Mouse (Mus musculus) ovary, adult 18-20 months (tissue): ENCODE results near the gene Tmem252.
A peak's percentile ranks its signal among the peaks of the same experiment; 100 is the strongest.

Source experiments
- DNase-seq: peaks from one replicate; pipeline ENCODE4 v3.0.0; 2022; ENCODE audit warnings: low spot score, mixed read lengths

The Tmem252 gene

GRCm38 (mm10) chr19:24673762-24674161 lies at the start of gene Tmem252:
TSS of gene Tmem252 (plus strand) at chr19:24674008.
- no peak for DNase-seq

DNA sequence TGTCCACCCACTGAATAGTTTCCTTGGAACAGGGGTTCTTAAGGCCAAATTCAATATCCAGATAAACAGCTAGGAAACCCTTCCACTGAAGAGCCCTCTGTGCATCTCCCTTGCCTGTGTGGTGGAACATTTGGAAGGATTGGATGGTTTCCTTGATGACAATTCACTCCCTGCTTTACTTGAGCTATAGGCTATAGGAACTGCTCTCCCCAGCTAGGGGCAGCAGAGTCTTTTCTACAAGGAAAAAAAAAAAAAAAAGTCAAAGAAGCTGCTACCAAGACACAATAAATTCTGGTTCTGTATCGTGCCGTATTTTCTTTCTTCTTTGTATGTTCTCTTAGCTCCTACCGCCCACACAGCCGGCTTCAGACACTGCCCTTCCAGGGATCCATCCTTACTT lies 45.8 kb upstream of the Tmem252 start:
- DNase-seq: no peak

DNA sequence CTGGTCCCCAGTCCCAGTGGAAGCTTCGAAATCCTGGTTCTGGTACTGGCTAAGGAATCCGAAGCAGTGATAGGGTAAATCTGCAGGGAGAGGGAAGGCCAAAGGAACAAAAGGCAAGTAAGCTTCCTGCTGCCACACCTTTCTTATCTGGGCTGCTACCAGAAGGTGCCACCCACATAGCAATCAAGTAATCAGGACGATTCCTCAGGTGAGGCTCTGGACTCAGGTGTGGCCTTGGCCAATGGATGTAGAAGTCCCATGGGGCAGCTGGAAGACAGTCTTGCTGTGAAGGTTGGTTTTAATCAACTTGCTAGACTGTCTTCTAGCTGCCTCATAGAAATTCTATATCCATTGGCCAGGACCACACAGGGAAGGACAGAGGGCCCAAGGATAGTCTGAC lies 40.8 kb upstream of the Tmem252 start:
- no peak for DNase-seq

- DNase-seq: peak; percentile 38
Measured at GRCm38 (mm10) chr19:24634602-24635001, 39.2 kb upstream of the Tmem252 start.

GRCm38 (mm10) chr19:24636616-24637015 lies 37.2 kb upstream of the Tmem252 start:
- DNase-seq: no peak

DNA sequence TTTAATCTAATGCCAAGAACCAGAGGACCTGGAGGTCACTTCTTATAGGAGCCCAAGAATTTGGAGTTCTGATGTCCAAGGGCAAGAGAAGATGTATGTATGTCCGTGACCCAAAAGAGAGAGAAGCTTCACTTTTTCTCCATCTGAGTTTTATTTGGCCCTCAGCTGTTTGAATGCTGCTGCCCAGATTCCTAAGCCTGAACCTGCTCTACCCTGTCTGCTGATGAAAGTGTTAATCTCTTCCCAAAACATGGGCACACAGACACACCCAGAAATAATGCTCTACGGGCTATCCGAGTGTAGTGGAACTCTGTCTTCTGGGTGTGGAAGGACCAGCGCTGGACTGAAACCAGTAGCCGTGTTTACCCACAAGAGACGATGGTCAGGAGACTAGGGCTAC lies 35.8 kb upstream of the Tmem252 start:
- DNase-seq: no peak

- DNase-seq: no peak
Measured at GRCm38 (mm10) chr19:24640982-24641381, 32.8 kb upstream of the Tmem252 start.

GRCm38 (mm10) chr19:24644971-24645370 lies 28.8 kb upstream of the Tmem252 start:
- DNase-seq: no peak

- DNase-seq: no peak
Measured at GRCm38 (mm10) chr19:24646162-24646829, 27.5 kb upstream of the Tmem252 start.

DNA sequence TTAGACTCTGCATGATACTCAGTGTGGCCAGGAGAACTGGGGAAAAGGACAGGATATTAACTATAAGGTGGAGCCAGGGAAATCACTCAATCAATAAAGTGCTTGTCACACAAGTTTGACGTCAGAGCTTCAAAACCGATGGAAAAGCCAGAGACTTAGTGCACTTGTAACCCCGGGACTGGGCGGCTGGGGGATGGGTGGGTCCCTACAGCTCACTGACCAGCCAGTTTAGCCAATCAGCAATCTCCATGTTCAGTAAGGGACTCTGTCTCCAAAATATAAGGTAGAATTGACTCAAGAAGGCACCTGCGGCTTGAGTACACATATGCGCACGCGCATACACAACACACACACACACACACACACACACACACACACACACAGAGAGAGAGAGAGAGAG lies 25.8 kb upstream of the Tmem252 start:
- DNase-seq: no peak

- DNase-seq: no peak
Measured at GRCm38 (mm10) chr19:24650428-24650827, 23.4 kb upstream of the Tmem252 start.

- no peak for DNase-seq
Measured at GRCm38 (mm10) chr19:24651595-24651994, 22.2 kb upstream of the Tmem252 start.

DNA sequence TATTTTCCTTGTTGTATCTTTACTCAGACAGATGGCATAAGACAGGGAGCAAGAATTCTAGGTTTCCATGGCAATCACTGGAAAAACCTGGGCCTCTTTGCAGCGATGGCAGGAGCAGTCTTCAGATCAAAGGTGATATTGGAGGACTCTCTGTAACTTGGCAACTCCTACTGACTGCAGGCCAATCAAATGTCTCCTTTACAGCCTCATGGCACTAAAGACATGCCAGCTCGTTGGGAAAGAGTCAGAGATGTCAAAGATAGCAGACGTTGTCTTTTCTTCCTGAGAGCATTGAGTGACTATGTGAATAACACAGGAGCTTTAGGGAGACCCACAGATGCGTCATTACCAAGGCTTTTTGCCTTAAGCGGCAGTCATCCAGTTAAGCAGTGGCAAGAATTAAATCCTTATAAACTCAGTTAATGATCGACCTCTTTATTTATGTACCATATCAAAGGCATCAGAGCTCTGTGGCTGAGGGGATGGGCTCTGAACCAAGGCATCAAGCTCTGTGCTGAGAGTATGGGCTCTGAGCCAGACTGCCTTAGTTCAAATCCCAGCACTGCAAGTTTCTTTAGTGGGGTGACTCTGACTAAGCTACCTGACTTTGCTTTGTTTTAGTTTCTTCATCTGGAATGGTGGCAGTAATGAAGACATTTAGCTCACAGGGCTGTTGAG lies 21.3 kb upstream of the Tmem252 start:
- DNase-seq: no peak

GRCm38 (mm10) chr19:24653230-24653799 lies 20.5 kb upstream of the Tmem252 start:
- DNase-seq: no peak

DNA sequence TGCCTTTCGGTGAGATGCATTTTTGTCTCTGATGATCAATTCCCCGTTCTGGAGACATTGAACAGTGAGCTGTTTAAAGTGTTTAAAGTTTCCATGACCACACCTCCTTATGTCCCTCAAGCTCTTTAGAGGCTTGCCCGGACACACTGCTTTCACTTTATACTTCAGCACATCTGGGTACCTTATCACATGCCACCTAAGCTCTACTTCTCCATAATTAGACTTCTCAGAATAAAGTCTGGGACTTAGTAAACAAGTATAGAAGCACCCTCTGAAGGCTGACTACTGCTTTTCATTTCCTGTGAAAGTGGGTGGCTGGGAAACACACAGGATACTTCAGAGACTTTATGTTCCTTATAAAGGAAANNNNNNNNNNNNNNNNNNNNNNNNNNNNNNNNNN lies 16.8 kb upstream of the Tmem252 start:
- no peak for DNase-seq

- DNase-seq: no peak
Measured at GRCm38 (mm10) chr19:24662346-24662745, 11.5 kb upstream of the Tmem252 start.

- DNase-seq: no peak
Measured at GRCm38 (mm10) chr19:24665771-24666170, 8.0 kb upstream of the Tmem252 start.

GRCm38 (mm10) chr19:24667527-24667926 lies 6.3 kb upstream of the Tmem252 start:
- DNase-seq: no peak

DNA sequence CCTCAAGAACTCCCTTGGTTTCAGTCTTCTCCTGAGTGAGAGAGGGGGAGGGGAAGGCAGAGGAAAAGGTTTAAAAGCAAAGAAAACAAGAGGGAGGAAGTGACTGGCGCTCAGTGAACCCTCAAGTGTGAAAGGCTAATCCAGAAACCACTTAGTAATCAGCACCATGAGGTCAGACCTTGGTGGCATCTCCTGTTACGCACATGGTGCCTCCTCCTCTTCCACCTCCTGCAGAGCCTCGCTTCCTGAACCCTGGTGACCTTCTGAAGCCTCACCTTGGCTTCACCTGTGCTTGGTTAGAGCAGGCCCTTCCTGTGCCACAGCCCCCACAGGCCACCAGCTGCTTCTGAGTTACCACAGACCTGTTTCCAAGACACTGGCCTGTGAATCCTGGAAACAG lies 2.2 kb upstream of the Tmem252 start:
- no peak for DNase-seq

- DNase-seq: no peak
Measured at GRCm38 (mm10) chr19:24672366-24672960, 1.3 kb upstream of the Tmem252 start.

DNA sequence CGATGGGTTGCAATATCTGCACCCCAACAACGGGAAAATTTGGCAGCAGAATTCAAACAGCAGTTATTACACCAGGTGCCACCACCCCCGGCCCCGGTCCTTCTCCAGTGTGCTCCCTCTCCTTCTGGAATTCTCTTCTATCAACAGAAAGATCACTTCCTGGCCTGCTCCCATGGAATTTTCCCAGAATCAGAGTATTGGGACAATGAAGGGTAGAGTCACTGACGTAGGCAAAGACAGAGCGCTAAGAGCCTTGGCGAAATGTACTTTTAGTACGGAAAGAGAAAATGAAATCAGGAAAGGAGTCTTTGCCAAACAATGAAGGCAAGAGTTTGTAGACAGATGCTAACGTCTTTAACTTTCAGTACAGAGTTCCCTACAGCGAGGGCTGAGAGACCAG lies 477 bp upstream of the Tmem252 start:
- no peak for DNase-seq

GRCm38 (mm10) chr19:24676429-24676828 lies 2.6 kb downstream of the Tmem252 start:
- no peak for DNase-seq
